Mouse (Mus musculus) heart, postnatal 0 days (tissue): ENCODE data around the gene Camta1.

Experiments used
- CTCF ChIP-seq: IDR thresholded peaks from 2 replicates; pipeline ENCODE4 v1.5.1; 2016; ENCODE audit warnings: antibody characterized with exemption, control low read depth, low read depth
- EP300 ChIP-seq: IDR thresholded peaks from 2 replicates; pipeline ENCODE4 v1.6.1; 2016; ENCODE audit warnings: antibody characterized with exemption, low read depth

DNA sequence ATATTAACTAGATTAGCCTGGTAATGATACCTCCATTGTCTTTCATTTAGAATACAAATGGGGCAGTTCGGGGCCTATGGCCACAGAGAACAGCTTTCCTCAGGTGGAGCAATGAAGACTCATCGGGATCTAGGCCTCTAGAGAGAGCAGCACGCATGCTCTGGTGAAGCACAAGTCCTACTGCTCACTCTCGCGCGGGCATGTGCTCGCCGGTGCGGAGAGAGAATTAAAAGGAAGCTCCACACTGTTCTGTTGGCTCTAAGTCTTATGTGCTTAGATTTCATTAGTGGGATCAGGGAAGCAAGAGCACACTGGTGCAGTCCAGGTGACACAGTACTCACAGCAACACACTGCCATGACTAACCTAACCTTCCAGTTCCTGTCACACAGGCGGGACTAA, 27.1 kb downstream of the Camta1 start:
- TF ChIP-seq CTCF (no peak), EP300 (no peak)
